Mouse (Mus musculus) kidney, postnatal 4 days (tissue): Measurements from ENCODE around the gene Spib.

Experiments
- DNase-seq, 2 experiments: peaks; one replicate each; pipeline ENCODE4 v3.0.0; 2021; ENCODE audit warnings: mixed read lengths in 2 of 2

Gene Spib

DNA sequence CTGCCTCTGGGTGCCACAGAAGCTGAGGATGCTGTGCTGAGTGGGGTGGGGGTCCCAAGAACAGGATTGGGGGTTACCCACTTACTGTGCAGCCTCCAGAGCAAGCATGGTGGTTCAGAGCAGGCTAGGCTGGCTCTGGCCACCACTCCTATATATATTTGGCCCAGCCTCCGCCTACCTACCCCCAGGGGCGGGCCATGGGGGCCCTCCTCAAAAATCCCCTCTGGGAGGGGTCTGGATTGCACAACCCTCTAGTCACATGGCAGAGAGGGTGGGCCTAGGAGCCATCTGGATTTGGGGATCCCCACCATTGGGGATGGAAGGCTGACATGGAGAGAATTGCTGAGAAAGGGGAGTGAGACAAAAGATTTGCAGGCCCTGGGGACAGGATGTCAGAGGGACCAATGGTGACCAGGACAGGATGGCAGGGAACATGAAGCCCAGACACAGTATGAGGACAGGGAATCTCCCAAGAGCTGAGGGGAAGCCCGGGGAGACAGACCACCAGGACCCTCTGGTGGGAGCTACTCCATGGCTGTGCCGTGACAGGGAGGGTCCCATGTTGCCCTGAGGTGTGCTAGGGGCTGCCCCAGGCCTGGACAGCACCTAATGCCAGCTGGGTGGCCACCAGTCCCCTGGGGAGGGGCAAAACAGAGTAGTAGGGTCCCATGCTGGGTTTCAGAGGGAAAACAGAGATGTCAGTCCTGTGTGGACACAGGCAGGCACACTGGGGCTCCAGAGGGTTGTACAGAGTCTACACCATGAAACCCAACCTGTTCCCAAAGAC, at the start of gene Spib:
Gene Spib (minus strand): TSS at position 126 of the 787 bp plus-strand sequence.
- no peak for DNase-seq

DNA sequence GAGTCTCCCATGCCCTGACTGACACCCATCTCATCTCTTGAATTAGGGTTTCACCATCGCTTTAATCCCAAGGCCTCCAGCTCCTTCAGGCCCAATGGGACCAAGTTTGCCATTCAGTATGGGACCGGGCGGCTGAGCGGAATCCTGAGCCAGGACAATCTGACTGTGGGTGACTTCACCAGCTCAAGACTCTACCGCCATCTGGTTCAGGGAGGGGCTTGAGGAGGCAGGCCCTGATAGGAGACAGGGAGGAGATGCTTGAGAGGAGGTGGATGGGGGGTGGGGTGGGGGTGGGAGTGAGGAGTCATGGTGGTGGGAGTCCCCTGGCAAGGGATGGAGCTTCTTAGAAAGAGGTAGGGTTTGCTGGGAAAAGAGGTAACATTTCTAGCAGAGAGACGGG, 49.8 kb upstream of the Spib start:
- DNase-seq, result no peak

DNA sequence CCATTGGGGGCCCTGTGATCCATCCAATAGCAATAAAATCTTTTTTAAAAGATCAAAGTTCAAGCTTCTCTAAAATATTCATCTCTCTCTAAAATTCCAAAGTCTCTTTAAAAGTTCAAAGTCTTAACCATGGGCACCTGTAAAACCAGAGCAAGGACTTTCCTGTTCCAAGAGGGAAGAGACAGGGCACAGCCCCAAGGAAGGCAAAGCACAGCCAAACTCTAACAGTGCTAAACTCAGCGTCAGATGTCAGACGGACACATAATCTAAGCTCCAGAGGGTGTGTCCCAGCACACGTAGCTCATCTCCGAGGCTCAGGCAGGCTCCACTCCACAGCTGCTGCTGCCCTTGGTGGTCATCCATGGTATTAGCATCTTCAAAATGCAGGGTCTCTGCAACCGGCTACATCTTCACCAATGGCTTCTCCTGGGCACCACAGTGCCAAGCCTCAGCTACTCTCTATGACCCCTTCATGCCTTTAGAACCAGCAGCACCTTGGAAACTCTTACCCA, 44.5 kb upstream of the Spib start:
- no peak for DNase-seq

DNA sequence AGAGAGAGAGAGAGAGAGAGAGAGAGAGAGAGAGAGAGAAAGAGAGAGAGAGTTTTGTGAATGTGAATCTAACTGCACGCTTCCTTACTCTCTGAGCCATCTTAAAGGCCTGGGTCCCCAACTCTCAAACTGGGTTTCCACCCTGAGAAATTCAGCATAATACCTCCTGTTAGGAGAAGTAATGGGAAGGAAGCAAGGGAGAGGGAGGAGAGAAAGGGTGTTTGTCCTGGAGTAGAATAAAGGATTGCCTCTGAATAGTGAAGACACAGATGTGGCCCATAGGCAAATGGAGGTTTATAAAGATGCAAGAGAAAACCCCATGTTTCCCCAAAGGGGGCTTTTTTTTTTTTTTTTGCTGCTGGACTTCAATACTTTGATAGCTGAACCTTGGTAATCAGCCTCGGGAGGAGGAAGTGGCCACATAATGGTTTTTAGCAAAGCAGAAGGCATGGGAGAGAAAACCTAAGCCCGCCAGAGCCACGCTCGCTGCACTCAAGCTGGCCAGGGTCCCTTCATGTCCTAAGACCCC, 41.1 kb upstream of the Spib start:
- no peak for DNase-seq

DNA sequence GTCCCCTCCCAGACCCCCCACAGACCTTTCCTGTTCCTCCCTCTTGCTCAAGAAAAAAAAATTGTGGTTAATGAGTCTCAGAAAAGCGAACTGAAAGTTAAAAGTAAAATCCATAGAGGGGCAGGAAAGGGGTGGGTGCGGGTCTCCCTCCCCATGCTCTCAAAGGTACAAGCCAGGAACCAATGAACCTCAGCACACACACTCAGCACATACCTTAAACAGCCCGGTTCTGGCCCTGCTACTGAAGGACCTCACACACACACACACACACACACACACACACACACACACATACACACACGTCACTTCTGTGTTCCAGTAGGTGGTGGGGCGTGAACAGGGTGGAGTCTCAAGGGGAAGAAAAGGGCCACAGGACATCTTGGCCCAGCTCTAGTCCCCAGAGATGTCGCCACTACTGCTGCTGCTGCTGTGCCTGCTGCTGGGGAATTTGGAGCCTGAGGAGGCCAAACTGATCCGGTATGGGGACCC, 40.4 kb upstream of the Spib start, which contains the start of gene Napsa:
Gene Napsa (plus strand): TSS at position 168 of the 489 bp plus-strand sequence.
- peak; percentile 60 to 70 for DNase-seq

DNA sequence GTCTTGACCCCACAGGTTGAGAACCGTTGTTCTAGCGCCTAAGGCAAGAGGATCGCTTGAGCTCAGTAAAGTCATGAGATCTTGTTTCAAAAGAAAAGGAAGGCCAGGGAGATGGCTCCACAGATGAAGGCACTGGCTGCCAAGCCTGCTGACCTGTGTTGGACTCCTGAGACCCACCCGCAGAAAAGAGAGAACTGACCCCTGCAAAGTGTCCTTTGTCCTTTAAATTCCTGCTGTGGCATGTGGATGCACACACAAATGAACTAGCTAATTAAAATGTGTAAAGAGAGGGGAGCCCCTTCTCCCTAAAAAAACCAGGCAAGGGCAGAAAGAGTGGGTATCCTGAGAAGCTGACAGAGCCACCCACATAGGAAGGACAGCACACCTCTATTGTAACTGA, 39.9 kb upstream of the Spib start:
- DNase-seq, result peak in 1 of 2 experiments; percentile 36

DNA sequence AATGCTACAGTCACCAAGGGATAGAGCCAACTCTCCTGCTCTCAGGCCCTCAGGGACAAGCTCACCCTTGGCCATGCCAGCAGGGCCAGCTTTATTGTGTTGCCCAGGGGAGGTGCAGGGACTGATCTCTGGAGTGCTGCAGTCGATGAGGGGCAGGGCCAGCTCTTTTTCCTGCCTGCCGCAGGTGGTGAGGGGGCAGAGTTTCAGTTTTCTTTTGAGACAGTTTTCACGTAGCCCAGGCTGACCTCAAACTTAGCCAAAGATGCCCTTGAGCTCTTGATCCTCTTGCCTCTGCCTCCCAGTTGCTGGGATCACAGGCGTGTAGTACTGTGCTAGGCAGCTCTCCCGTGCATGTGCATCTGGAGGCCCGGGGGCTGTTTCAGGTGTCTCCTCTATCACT, 39.1 kb upstream of the Spib start:
- no peak for DNase-seq

DNA sequence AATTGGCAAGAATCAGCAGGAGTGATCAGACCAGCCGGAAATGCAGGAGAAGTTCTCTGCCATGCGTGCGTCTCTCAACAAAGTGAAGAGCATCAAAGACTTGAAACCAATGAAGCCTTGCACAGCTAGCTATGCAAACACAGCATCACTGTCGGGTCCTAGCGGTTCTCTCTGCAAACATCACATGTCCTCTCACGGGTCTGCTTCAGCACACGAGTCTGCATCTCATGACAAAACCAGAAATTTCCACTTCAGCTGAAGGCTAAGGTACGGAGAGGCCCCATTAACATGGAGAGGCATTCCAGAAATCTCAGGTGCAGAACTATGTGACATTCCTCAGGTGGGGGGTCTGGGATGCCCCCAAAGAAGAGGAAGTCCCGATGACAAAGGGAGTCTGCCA, 36.9 kb upstream of the Spib start:
- no peak for DNase-seq

DNA sequence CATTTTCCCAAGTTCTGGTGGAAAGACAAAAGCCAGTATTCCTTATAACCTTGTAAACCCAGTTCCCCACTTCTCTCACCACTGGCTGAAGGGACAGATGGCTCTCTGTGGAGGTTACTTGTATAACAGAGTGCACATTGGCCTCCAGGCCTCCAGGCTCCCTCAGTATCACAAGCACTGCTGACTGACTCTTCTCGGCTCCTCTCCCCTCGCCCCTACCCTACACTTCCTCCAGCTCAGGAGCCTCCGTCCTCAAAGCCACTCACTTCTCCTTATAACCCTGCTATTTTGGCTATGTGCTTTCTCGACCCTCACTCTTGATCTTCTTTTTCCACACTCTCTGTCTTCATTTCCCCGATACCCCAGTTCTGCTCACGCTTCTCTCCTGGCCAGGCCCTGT, 33.5 kb upstream of the Spib start:
- DNase-seq, result no peak

DNA sequence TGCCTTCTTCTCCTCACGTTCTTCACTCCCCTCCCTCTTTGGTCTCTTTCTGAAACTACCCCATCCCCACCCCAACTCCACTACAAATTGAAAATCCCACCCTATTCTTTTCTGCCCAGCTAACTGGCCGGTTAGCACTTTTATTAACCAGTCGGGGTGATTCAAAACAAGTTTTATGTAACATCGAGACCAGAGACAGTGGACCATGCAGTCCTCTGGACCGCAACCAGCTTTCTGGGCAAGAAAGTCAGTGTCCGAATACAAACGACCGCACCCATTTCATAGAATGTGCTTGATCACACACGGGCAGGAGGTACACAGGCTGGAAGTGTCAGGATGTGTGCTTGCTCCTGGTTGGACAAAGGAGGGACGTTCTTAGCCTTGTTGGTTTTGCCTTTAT, 32.6 kb upstream of the Spib start:
- no peak for DNase-seq

DNA sequence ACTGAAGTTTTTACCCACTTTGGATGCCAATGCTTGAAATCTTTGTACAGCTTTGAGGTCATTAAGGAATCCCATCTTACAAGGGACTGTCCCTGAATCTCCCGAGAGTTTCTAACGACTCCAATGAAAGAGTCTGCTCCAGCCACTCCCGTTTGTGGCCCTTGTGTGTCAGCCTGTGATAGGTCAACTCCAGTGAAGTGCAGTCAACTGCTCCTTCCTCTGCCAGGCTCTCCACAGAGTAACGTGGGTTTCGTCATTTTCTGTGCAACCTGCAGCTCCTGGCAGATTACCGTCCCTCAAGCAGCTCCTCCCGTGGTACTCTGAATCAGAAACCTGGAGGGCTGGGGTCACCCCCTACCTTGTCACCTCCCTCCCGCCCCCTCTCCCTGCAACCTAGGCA, 31.4 kb upstream of the Spib start:
- no peak for DNase-seq

DNA sequence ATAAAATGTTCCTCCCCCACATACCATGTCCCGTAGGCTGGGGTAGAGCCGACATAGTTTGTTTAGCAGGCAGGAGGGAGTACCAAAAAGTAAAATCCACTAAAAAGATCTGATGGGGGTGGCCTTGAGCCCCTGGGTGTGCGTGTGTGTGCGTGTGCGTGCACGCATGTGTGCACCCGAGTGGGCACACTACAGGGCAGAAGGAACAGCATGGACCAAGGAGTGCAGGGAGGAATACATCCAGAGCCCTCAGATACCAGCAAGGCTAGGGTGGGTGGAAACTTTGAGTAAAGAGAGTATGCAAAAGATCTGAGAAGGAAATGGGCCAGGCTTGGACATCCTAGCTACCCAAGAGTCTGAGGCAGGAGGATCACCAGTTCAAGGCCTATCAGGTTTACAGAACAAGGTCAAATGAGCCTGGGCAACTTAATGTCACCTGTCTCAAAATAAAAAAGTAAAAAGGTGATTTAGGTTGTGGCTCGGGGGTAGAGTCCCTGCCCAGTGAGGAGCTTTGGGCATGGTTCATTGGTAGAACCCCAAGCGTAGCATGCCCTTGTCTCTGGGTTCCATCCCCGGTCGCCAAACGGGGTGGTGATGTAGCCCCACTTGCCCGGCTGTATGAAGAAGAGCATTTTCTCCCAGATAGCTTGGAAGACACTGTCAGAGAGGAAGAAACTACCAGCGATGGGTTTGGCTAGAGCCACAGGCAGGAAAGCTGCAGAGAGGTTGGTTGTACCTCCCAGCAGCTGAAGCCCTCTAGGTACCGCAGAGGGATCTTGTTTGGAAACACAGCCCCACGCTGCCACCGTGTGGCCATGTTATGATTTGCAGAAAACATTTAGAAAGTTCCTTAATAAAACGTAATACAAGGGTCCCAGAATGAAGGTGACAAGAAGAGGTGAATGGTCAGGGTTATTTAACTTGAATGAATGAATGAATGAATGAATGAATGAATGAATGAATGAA, 28.8 kb upstream of the Spib start:
- peak; percentile 89 to 91 for DNase-seq

DNA sequence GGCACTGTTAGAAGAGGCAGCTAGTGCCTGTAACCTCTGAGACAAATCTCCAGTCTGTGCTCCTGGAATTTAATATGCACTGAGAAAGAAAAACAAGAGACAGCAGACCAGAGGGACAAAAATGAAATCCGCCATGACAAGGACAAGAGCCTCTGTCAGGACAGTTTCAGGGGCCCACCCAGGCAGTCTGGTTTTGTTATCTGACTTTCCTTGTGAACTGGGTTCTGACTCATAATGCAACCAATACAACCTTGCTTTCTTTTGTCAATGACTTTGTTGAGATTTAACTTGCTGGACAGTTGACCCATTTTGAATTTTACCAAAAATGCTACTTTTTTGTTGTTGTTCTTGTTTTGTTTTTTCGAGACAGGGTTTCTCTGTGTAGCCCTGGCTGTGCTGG, 25.8 kb upstream of the Spib start:
- DNase-seq, result no peak

DNA sequence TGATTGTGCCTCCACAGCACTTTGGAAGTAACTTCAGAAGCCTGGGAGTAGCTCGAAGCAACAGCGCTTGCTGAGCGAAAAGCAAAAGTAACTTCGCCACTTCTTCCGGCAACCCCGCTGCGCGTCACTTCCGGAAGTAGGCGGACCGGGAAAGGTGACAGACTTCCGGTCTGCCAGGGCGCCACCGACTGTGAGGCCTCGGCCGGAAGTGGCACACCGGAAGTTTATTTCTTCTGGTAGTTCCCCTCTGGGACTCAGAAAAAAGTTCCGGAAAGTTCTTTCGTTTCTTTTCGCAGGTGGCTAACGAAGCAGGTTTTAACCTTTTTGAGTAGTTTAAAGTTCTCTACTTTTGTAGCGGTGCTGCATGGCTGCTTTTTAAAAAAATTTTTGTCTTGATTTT, 22.0 kb upstream of the Spib start, which contains the start of gene Nr1h2:
Gene Nr1h2 (minus strand): TSS at position 126 of the 400 bp plus-strand sequence.
- DNase-seq, result peak; percentile 98

DNA sequence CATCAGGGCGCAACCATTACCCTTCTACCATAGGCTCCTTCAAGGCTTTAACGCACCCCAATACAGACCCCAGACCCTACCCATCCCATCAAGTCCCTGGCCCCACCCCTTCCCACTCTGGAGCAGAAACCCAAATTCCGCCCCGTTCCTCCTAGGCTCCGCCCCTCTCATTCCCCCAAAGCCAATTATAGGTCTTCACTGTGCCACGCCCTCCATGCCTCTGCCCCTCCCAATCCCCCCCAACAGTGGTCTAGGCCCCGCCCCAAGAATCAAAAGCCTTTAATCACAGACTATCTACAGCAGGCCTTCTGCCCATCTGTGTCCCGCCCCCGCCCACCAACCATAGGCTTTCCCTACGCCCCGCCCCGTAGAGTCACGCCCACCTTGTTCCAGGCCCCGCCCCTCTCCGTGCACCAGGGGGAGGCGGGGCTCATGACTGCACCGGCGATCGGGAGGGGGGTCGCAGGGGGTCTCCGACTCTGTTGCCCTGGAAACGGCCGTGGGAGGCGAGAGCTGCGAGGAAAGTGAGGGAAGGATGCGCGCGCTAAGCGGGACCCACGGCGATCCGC, 21.4 kb upstream of the Spib start:
- peak; percentile 96 for DNase-seq

DNA sequence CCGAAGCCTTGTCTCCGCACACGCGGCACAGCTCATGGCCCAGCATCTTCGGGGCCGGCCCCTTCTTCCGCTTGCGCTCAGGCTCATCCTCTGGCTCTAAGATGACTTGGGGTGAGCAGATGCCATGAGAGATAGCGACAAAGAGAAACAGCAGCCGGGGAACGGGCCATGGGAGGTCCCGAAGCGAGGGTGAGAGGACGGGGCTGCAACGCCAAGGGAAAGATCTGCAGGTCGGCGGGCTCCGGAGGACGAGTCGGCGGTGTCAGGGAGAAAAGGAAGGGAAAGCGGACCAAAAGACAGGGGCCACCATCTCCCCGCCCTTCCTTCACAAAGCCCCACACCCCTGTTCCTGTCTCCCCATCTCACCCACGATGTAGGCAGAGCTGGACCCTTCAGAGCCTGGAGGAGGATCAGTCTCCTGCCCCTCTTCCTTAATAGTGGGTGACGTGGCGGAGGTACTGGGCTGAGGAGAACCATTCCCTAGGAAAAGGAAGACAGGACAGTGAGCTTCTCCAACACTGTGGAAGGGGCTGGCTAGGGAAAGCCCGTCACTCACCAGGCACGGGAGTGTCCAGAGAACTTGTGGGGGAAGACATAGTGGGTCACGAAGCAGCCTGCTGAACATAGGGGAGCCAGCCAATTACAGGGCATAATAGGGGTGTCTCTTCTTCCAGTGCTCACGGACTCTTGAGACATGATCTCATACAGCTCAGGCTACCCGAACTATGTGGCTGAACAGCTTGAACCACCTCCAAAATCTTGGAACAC, 20.5 kb upstream of the Spib start:
- no peak for DNase-seq

DNA sequence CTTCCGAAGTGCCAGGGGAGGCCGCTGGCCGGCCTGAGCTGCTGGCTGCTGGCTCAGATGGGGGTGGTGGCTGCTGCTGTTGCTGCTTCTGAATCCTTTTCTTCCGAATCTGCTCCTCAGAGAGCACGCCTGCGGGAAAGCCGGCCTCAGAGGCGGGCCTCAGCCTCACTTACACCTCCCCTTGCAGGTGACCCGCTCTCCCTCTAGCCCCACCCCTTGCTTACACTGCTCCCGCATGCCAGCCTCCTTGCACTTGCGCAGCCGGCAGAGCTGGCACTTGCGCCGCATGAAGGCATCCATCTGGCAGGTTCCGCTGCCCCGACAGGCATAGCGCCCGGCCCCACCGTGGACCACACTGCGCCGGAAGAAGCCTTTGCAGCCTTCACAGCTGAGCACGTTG, 19.9 kb upstream of the Spib start:
- no peak for DNase-seq

DNA sequence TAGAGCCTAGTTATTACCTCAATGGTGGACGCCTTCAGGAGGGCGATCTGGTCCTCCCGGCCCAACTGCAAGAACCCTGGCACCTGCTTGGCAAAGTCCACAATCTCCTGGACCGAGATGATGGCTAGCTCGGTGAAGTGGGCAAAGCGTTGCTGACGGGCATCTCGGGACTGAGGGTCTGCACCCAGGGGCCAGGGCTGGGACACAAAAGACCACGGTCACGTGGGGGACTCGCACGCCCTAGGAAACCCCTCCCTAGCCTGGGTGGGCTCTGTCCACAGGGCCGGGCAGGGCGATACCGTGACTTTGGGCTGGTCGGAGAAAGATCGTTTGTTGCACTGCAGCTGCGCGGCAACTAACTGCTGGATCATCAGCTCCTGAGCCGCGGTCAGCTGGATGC, 19.4 kb upstream of the Spib start:
- no peak for DNase-seq

DNA sequence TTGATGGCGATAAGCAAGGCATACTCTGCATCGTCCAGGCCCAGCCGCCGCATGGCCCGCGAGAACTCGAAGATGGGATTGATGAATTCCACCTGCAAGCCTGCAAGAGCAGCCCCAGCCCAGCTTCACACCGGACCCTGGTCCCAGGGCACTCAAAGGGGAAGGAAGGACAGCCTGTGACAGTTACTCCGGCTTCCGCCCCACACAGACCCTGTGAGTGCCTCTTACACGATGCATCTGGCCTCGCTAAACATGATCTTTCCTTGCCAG, 18.5 kb upstream of the Spib start:
- DNase-seq, result peak in 1 of 2 experiments; percentile 7

DNA sequence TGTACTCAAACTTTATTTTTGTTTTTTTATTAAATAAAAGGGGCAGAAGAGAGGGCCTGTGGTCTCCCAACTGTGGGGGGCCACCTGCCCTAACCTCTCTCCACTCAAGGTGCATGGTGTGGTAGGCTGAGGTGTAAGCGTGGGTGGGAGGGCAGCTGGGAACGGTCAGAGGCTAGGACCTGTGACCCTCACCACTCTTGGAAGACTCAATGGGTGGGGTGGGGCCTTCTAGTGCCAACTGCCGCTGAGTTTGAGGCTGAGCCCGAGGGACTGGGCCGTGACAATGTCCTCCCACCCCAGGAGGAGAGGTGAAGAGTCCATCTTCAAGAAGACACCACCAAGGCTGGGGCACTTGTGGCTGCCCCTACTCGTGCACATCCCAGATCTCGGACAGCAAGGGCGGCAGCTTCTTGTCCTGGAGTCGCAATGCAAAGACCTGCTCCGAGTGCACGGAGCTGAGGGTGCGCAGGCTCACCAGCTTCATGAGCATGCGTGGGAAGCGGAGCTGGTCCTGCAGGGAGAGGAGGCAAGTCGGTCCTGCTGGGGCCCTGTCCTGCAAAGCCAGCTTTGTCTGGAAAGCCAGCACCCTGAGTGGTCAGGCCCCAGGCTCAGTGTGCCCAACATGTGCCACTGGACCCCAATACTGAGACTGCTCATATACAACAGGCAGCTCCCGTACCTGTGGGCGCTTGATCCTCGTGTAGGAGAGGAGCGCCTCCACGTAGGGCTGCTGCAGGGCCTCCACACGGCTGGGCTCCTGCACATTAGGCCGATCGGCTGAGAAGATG, 17.9 kb upstream of the Spib start:
- DNase-seq, result peak in 1 of 2 experiments; percentile 7

DNA sequence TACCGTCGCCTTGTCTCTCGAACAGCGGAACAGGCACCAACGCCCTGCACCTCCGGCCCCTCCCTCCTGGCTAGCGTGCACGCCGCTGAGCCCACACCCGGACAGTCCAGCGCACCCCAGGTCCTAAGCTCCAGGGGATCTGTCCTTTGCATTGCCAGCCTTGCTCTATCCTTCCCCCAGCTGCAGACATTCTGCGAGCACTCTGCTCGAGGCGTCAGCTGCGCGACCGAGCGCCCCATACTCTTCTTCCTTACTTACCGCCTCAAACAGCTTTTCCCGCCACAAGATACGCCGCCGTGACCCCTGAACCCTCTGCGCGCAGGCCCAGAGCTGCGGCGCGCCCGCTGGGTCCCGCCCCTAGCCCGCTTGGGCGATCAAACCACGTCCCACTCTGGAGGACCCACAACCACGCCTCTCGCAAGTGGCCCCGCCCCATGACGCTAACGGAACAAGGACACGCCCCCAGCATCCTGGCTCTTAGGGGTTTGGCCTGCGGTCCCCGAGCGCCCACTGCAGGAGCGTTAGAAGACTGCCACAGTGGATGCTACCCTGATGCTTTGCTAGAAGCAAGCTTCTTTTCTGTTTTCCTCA, 16.7 kb upstream of the Spib start, which contains the start of gene Pold1:
Gene Pold1 (minus strand): TSS at position 353 of the 591 bp plus-strand sequence.
- peak; percentile 100 for DNase-seq
